Mouse (Mus musculus) testis, postnatal 10 days (tissue): ENCODE results near the gene Frmd8.

Experiments used
- DNase-seq: peaks from one replicate; pipeline ENCODE4 v3.0.0; 2021; ENCODE audit warnings: low spot score

Frmd8 gene

DNA sequence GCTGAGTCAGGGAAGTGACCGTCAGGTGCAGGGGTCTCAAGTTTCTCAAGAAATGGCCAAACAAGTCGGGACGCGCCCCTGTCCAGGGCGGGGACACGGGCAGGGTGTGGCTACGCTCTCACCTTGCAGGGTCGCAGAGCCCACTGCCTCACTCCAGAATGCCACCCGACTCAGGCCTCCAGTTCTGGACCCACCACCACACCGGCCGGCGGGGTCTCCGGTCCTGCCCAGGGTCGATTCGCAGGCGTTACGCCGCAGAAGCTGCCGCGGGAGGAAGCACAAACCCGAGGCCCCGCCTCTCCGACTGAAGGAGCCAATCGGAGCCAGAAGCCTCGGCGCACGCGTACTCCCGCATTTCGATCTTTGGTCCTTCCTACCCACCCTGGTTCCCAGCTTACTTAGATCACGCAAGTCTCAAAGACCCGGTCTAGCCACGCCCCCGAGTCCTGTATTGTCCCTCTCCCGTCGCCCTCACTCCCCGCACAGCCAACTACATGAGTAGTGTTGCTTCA, at the start of gene Frmd8:
Gene Frmd8, minus strand, starts transcription at position 306 of the 512 bp plus-strand sequence.
- DNase-seq = peak; percentile 97

- peak; percentile 99 for DNase-seq
Observed at GRCm38 (mm10) chr19:5924713-5925093, 49.6 kb upstream of the Frmd8 start, which contains the start of gene Cdc42ep2. Cdc42ep2 (minus strand) TSS chr19:5924816.

DNA sequence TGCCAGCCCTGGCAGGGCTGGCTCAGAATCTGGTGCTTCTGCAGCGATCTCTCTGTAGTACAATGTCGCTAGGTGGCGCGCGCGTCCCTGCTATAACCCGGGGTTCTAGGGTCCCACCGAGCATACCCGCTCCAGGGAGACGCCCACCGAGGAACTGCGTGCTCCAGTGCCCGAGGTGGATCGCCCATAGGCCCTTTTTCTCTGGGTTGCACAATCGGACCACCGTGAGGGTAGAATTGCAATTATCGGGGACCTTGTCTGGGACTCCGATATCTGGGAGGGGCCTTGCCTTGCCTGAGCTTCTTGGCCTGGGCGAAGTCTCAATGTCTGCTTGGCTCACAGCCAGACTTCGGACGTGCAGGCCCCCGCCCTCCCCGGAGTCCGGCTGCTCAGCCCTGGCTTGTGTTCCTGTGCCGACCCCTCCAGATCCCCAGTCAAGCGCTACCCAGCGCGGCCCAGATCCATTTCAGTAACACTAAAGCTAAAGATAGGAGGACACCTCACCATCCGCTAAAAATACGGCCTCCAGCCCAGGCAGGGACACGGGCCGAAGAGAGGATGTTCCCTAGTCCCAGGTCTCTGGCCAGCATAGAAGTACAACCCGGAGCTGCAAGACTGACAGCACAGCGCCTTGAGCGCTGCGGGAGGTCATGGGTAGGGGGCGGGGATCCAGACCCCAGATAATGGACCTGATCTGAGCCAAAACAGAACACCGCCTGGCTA, 49.1 kb upstream of the Frmd8 start:
- DNase-seq = peak; percentile 97

DNA sequence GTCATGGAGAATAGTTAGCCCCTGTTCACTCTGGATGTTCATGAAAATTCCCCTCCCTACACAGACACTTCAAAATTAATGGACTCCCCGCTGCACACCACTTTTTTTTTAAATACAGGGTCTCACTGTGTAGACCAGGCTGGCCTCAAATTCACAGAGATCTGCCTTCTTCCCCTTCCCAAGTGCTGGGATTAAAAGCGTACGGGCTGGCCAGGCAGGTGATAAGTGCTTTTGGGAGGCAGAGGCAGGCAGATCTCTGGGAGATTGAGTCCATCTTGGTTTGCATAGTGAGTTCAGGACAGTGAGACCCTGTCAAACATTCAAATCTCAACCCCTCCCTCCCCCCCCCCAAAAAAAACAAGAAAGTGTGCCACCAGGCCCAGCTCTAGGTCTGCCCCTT, 47.9 kb upstream of the Frmd8 start:
- no peak for DNase-seq

GRCm38 (mm10) chr19:5922119-5922942, 47.3 kb upstream of the Frmd8 start:
- no peak for DNase-seq

GRCm38 (mm10) chr19:5921715-5922114, 46.6 kb upstream of the Frmd8 start:
- no peak for DNase-seq

GRCm38 (mm10) chr19:5913007-5913719, 38.1 kb upstream of the Frmd8 start, which contains the start of gene Dpf2:
Dpf2 (minus strand) TSS chr19:5913010.
- DNase-seq = no peak

GRCm38 (mm10) chr19:5912103-5913006, 37.3 kb upstream of the Frmd8 start:
- peak; percentile 99 for DNase-seq

DNA sequence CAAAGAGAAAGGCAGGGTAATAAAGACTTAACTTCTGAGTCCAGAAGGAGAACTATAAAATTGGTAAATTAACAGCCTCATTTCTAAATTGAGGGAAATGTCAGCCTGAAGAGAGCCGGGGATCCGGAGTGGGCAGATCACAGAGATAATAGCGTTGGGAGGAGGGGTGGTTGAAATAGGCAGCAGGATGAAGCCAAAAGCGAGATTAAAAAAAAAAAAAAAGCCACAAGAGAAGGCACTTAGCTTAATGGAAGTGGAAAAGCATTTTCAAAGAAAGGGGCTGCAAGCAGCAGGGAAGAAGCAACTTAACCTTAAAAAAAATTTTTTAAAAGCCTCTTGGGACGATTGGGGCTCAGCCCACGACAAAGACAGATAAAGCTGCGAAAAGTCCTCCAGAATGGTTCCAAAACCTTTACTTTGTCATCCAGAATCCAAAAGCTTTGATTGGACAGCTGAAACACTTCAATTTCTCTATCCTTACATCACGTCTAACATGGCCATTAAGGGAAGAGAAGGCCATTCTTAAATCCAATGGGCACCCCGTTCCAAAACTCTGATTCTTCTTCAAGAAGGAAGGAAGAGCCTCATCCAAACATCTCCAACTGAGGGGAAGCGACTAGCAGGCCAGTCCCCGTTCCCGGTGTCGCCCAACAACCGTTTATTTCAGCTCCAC, 36.5 kb upstream of the Frmd8 start:
- DNase-seq = no peak

DNA sequence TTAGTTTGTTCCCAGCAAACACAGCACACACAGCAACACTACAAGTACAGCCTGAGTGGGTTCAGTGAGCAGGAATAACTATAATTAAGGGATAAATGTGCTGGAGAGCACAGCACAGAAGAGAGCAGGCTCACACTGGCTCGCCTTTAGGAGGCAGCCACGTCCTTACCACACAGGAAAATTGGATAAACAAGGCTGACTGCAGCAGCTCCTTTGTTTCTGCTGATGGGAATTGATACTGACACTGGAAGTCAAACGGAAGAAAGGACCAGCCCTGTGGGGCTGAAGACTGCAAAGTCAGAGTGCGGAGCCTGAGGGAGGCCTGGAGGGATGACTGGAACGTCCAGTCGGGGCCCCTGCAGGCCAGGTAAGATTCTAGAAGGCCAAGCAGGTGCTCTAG, 35.1 kb upstream of the Frmd8 start:
- no peak for DNase-seq

GRCm38 (mm10) chr19:5907275-5907674, 32.2 kb upstream of the Frmd8 start:
- no peak for DNase-seq

GRCm38 (mm10) chr19:5894002-5894678, 19.1 kb upstream of the Frmd8 start, which contains the start of gene Tigd3:
Tigd3 (minus strand) TSS chr19:5894149.
- peak; percentile 96 for DNase-seq

- no peak for DNase-seq
Observed at GRCm38 (mm10) chr19:5893282-5894001, 18.4 kb upstream of the Frmd8 start.

GRCm38 (mm10) chr19:5892735-5893134, 17.7 kb upstream of the Frmd8 start:
- no peak for DNase-seq

DNA sequence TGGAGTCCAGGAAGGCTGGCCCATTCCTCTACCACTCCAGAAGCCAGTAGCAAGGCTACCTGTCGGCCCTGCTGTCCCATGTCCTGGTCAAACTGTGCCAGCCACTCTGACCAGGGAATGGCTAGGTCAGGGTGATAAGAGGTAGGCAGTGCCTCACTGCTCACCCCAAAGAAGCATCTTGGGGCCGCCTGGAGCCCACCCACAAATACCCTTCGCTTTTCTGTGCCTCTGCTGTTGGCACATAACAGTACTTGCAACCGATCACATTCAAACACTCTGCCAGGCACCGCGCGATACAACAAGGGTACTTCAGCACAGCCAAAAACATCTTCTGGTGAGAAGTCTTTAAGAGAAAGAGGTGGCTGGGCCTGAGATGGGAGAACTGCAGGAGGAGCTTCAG, 17.2 kb upstream of the Frmd8 start:
- no peak for DNase-seq

DNA sequence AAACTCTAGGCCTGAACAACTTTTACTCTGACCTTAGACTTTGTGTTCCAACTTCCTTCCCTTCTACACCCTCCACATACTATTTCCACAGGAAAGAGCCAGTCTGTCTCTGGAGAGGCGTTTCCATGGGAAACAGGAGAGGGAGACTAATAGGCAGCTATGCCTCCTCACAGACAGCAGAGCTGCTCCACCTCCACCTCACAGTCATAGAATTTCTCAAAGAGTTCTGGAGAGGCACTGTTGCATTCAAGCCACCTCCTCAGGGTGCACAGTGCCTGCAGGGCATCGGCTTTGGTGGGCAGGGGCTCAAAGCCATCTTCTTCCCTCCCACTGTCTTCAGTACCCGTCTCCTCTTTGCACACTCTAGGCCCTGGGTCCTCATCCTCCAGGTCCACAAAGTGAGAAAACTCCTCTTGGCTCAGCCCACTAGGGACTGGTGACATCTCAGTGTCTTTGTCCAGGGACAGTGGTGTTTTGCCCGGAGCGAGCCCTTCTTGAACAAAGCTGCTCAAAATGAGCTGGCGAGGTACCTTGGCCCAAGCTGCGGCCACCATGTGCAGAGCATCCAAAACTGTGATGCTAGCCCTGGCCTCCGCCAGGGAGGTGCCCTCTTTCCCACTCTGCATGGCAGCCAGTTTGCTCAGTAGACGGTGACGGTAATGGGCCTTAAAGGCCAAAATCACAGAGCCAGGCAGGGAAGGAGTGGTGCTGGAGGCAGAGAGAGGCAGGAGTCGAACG, 16.6 kb upstream of the Frmd8 start:
- DNase-seq = no peak

GRCm38 (mm10) chr19:5889211-5889610, 14.1 kb upstream of the Frmd8 start:
- DNase-seq = no peak

GRCm38 (mm10) chr19:5887234-5887815, 12.3 kb upstream of the Frmd8 start:
- DNase-seq = no peak
